Mouse (Mus musculus): ENCODE measurements around the gene Rbms2.
"Not testable (repeated sequence)": the region's sequence is repeated elsewhere in the genome, so short reads cannot be mapped to it uniquely, and the experiment has no call there.

DNA sequence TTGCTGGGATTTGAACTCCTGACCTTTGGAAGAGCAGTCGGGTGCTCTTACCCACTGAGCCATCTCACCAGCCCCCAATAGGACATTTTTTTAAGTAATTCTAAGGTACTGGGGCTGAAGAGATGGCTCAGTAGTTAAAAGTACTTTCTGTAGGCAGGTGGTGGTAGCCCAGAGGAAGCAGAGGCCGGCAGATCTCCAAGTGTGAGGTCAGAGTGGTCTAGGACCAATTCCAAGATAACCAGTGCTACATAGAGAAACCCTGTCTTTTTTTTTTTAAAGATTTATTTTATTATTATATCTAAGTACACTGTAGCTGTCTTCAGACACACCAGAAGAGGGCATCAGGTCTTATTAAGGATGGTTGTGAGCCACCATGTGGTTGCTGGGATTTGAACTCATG is 92.9 kb downstream of the Rbms2 start:
- TF ChIP-seq E2F4 (IDR thresholded peaks at IDR 0.05; ENCODE audit: insufficient read depth); POLR2A (IDR thresholded peaks at IDR 0.05; ENCODE audit: insufficient read length, low read depth); POLR2AphosphoS2 (IDR thresholded peaks at IDR 0.05; ENCODE audit: insufficient read length, low read depth); TCF12 (IDR thresholded peaks at IDR 0.05; ENCODE audit: insufficient read depth, poor library complexity, severe bottlenecking); MAX (IDR thresholded peaks at IDR 0.05; ENCODE audit: low read depth); CEBPB (IDR thresholded peaks at IDR 0.05; ENCODE audit: insufficient read depth, poor library complexity, severe bottlenecking); USF1 (IDR thresholded peaks at IDR 0.05; ENCODE audit: low read depth): not testable (repeated sequence)
